Comparison of ENCODE assay signal across 8 mouse cellular contexts in the genomic region with DNA sequence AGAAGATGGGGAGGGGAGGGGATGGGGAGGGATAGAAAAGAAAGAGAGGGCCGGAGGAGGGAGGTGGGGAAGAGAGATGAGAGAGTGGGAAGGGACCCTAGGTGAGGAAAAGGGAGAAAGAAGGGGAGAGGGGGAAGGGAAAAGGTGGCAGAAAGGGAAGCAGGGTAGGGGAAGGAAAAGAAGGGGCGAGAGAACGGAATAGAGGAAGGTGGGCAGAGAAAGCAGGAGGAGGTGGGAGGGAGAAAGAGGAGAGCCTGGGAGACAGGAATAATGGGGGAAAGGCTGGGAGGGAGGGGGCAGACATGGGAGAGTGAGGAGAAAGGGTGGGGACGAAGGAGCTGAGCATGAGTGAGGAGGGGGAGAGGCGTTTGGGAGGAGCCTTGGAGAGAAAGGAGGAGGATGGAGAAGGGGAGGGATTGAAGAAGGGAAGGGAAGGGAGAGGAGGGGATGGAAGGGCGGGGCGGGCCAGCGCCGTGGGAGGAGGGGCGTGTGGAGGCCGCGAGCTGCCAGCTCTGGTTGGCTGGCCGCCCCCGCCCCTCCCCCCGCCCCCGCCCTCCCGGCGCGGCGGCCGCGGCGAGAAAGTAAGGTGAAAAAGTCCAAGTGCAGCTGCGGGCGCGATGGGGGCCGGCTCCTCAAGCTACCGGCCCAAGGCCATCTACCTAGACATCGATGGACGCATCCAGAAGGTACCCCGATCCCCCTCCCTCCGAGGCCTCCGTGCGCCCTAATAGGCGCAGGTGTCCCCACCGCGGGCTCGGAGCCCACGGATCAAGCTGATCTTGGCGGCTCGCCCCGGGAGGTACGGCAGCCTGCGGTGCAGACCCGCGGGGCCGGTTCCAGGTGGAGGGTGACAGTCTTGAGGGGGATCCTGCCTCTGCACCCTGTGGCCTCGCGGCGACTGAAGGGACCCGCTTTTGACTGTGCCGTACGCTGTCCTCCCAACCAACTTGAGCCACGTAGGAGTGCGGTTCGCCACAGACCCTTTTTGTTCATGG. TPM values are rescaled to one million over a fixed set of nuclear protein-coding genes. Genes with fewer than 3 reads are reported as not detected.
DNase-seq lines count a peak whose midpoint lies in the region; ATAC-seq and TF ChIP-seq lines count a peak whose summit lies in the region.

A gene (plus strand): TSS at position 540 of the 995 bp plus-strand sequence.

- H3K27ac ChIP-seq in gastrocnemius, adult 2 months, result peak within 1 kb of the TSS; percentile 71
- H3K27ac ChIP-seq in hindbrain, embryonic 14.5 days, result peak within 1 kb of the TSS; percentile 48

- no peak for TF ChIP-seq CTCF in gastrocnemius, adult 2 months (IDR thresholded peaks at IDR 0.05)

- H3K4me2 ChIP-seq in hindbrain, embryonic 14.5 days (replicated peaks), result peak within 1 kb of the TSS; percentile 85

- 1% methylated on average over 34 of the region's 56 CpGs for WGBS in hindbrain, embryonic 14.5 days

- peak within 1 kb of the TSS; percentile 83 for H3K9ac ChIP-seq in hindbrain, embryonic 14.5 days

- intact Hi-C loops in gastrocnemius, adult 2 months (cut with DNase I), result loop anchor here (2.0 kb wide), 1 partner anchor 47 kb away; no protein-coding TSS in a partner anchor

- H3K4me3 ChIP-seq in gastrocnemius, adult 2 months, result peak within 1 kb of the TSS; percentile 74
- peak within 1 kb of the TSS; percentile 78 for H3K4me3 ChIP-seq in hindbrain, embryonic 14.5 days (replicated peaks; ENCODE audit: low read length)

- no peaks in the 10 kb centered on the region for H3K36me3 ChIP-seq in hindbrain, embryonic 14.5 days (replicated peaks; ENCODE audit: control insufficient read depth, insufficient read depth)

- no peaks in the 10 kb centered on the region for H3K27me3 ChIP-seq in hindbrain, embryonic 14.5 days (ENCODE audit: control insufficient read depth, insufficient read depth, low read length)

- DNase-seq in WW6 (ENCODE audit: low read depth, low spot score), result peak; percentile 47
- DNase-seq in cerebellum, postnatal 36 days, result peak; percentile 56 to 73
- DNase-seq in gastrocnemius, adult 2 months, result peak; percentile 65
- peak; percentile 77 for DNase-seq in hindbrain, embryonic 14.5 days (ENCODE audit: low spot score)
- DNase-seq in layer of hippocampus, postnatal 36 days, result peak; percentile 55 to 60
- DNase-seq in lung, postnatal 10 days, result peak; percentile 82
- peak; percentile 58 for DNase-seq in right cerebral cortex, adult 18-20 months
- DNase-seq in urinary bladder, postnatal 25 days (ENCODE audit: low spot score), result peak; percentile 58

- ATAC-seq in hindbrain, embryonic 14.5 days (ENCODE audit: low FRiP score), result peak; percentile 90

- H3K4me1 ChIP-seq in hindbrain, embryonic 14.5 days (replicated peaks; ENCODE audit: control insufficient read depth, insufficient read depth, low read length), result peaks cover 40% of the 10 kb centered on the region

- no peaks in the 10 kb centered on the region for H3K9me3 ChIP-seq in hindbrain, embryonic 14.5 days (ENCODE audit: control insufficient read depth, low read length)

RNA-seq across cellular contexts. Expression of the gene that starts here (rescaled TPM):
- total RNA-seq in gastrocnemius, adult 2 months (2021), result 1 to 10 TPM; 1.8 to 3.3 TPM
- polyA plus RNA-seq in hindbrain, embryonic 14.5 days (2014; fragmentation: Nextera tagmentation; extraction: Ambion mirVana), result 31.1 and 32.6 TPM in 2 replicates
- 10 to 100 TPM; 20.7 to 31.6 TPM for total RNA-seq in layer of hippocampus, postnatal 36 days (2021)

Comparison
In these comparisons a context has a peak if more than half of its experiments do, and no peak if none do; other contexts are left out.
1. Peak in every context shown above with its lines: DNase-seq, ATAC-seq, H3K4me3 ChIP-seq and H3K27ac ChIP-seq.
2. RNA of the gene that starts here (total RNA-seq): 20.7 to 31.6 TPM in layer of hippocampus, postnatal 36 days; 1.8 to 3.3 TPM in gastrocnemius, adult 2 months; every median in the first group is over 4 times any median in the second.